Mouse (Mus musculus) C2C12 (cell line): Measurements from ENCODE around the gene Lrrc49.

ENCODE experiments used
- CEBPB ChIP-seq: IDR thresholded peaks from one replicate; pipeline ENCODE4 v1.6.1; 2011; ENCODE audit warnings: low read depth, mild to moderate bottlenecking, control low read depth, moderate library complexity
- CTCF ChIP-seq: IDR thresholded peaks from one replicate; pipeline ENCODE4 v1.5.1; 2011; ENCODE audit not compliant: control insufficient read depth, insufficient read depth, insufficient read length
- FOSL1 ChIP-seq: IDR thresholded peaks from one replicate; pipeline ENCODE4 v1.8.0; 2011; ENCODE audit warnings: mild to moderate bottlenecking, low read length; ENCODE audit not compliant: poor library complexity, insufficient read depth, severe bottlenecking
- MAX ChIP-seq: IDR thresholded peaks from one replicate; pipeline ENCODE4 v1.6.1; 2011; ENCODE audit warnings: mild to moderate bottlenecking, control low read depth
- USF1 ChIP-seq: IDR thresholded peaks from one replicate; pipeline ENCODE4 v1.6.1; 2011; ENCODE audit warnings: low read depth, mild to moderate bottlenecking, control low read depth, moderate library complexity

GRCm38 (mm10) chr9:60610194-60610593 is 77.8 kb downstream of the Lrrc49 start:
- no peak for TF ChIP-seq FOSL1
- TF ChIP-seq CTCF = no peak
- no peak for TF ChIP-seq USF1
- no peak for TF ChIP-seq MAX
- no peak for TF ChIP-seq CEBPB
